Mouse (Mus musculus): ENCODE measurements around the gene Hspe1. TPM values are rescaled to one million over a fixed set of nuclear protein-coding genes. Genes with fewer than 3 reads are reported as not detected.
A peak's percentile ranks its signal among the peaks of the same experiment; 100 is the strongest.

Hspe1 gene
- total and polyA plus RNA-seq, 3 experiments, result 479 to 915 (median 667) TPM

GRCm38 (mm10) chr1:55087401-55087904, 479 bp upstream of the Hspe1 start:
- Histone ChIP-seq H3K79me2 (replicated peaks; ENCODE audit: control insufficient read depth, extremely low read depth, insufficient read depth, poor library complexity, severe bottlenecking) (peaks cover 71% of the 10 kb centered on the region), H3K9ac (ENCODE audit: insufficient read depth, low read depth) (peak overlapping the region; percentile 94), H3K4me3 (replicated peaks in 1 of 3; ENCODE audit: low read depth in 2 of 3, low read length in 2 of 3, poor library complexity in 1 of 3) (peak overlapping the region; percentile 95 to 100 (median 100)), H3K27me3 (replicated peaks) (no peaks in the 10 kb centered on the region), H3K27ac (ENCODE audit: insufficient read depth, low read depth) (peak overlapping the region; percentile 92), H3K4me1 (ENCODE audit: control insufficient read depth in 1 of 2, insufficient read depth in 2 of 2) (peaks cover 4 to 46% of the 10 kb centered on the region in 2 experiments; a peak in 3 of 4 replicates), H3K9me3 (replicated peaks; ENCODE audit: low read length) (peaks cover 3% of the 10 kb centered on the region), H3K4me2 (ENCODE audit: insufficient read depth, low read depth, poor library complexity, severe bottlenecking) (no peak overlapping the region), H3K36me3 (replicated peaks in 1 of 2; ENCODE audit: control insufficient read depth in 1 of 2, insufficient read depth in 1 of 2, low read length in 1 of 2) (peaks cover 34 to 56% of the 10 kb centered on the region in 2 experiments)
- TF ChIP-seq MAX (IDR thresholded peaks at IDR 0.05; ENCODE audit: low read length), result peak; percentile 51; the same call in 1 of the 2 replicates
- TF ChIP-seq NELFE (IDR thresholded peaks at IDR 0.05; ENCODE audit: low read depth, low read length), result peak; percentile 86
- TF ChIP-seq TCF12 (IDR thresholded peaks at IDR 0.05; ENCODE audit: low read depth, low read length), result 0 out of 2 replicates have a peak, but pooled peaks have one; percentile 71
- no peak for TF ChIP-seq MAFK (IDR thresholded peaks at IDR 0.05; ENCODE audit: insufficient replicate concordance, low read length)
- TF ChIP-seq BHLHE40 (IDR thresholded peaks at IDR 0.05; ENCODE audit: low read depth, low read length), result peak; percentile 62
- TF ChIP-seq EP300 (IDR thresholded peaks at IDR 0.05; ENCODE audit: low read length), result no peak
- no peak for TF ChIP-seq USF1 (IDR thresholded peaks at IDR 0.05; ENCODE audit: low read depth, low read length)
- TF ChIP-seq POLR2AphosphoS2 (IDR thresholded peaks at IDR 0.05; ENCODE audit: low read depth, low read length), result peak; percentile 39; the same call in 1 of the 2 replicates
- no peak for TF ChIP-seq HCFC1 (IDR thresholded peaks at IDR 0.05; ENCODE audit: low read depth, low read length)
- TF ChIP-seq POLR2A (IDR thresholded peaks at IDR 0.05; ENCODE audit: low read depth, low read length), result peak; percentile 75
- TF ChIP-seq MYC (IDR thresholded peaks at IDR 0.05; ENCODE audit: low read depth, low read length), result 0 out of 2 replicates have a peak, but pooled peaks have one; percentile 51
- TF ChIP-seq ZMIZ1 (IDR thresholded peaks at IDR 0.05; ENCODE audit: low read depth, low read length), result peak; percentile 80; the same call in 1 of the 2 replicates
- no peak for TF ChIP-seq CHD2 (IDR thresholded peaks at IDR 0.05; ENCODE audit: low read length)
- in situ Hi-C loops (cut with MboI; ENCODE audit: low pct_ligation_motif_present, low pct_unique_long_range_greater_than_20kb, low sequenced_read_pairs), result no loop called here
- peak; percentile 41 for DNase-seq (ENCODE audit: extremely low read depth)
- dilution Hi-C loops (cut with MboI; ENCODE audit: extremely low pct_ligation_motif_present, extremely low pct_unique_long_range_greater_than_20kb, low sequenced_read_pairs), result no loop called here

GRCm38 (mm10) chr1:55088611-55089497, 922 bp downstream of the Hspe1 start:
- H3K27me3 ChIP-seq (replicated peaks), result no peaks in the 10 kb centered on the region
- peak overlapping the region; percentile 87 to 100 (median 97) for H3K4me3 ChIP-seq (replicated peaks in 1 of 3; ENCODE audit: low read depth in 2 of 3, low read length in 2 of 3, poor library complexity in 1 of 3)
- dilution Hi-C loops (cut with MboI; ENCODE audit: extremely low pct_ligation_motif_present, extremely low pct_unique_long_range_greater_than_20kb, low sequenced_read_pairs) (no loop called here), in situ Hi-C loops (cut with MboI; ENCODE audit: low pct_ligation_motif_present, low pct_unique_long_range_greater_than_20kb, low sequenced_read_pairs) (no loop called here)
- H3K36me3 ChIP-seq (replicated peaks in 1 of 2; ENCODE audit: control insufficient read depth in 1 of 2, insufficient read depth in 1 of 2, low read length in 1 of 2), result peaks cover 21 to 51% of the 10 kb centered on the region in 2 experiments
- no peaks in the 10 kb centered on the region for H3K9me3 ChIP-seq (replicated peaks; ENCODE audit: low read length)
- H3K79me2 ChIP-seq (replicated peaks; ENCODE audit: control insufficient read depth, extremely low read depth, insufficient read depth, poor library complexity, severe bottlenecking), result peaks cover 57% of the 10 kb centered on the region
- H3K27ac ChIP-seq (ENCODE audit: insufficient read depth, low read depth), result peak overlapping the region; percentile 73
- peak overlapping the region; percentile 98 for H3K9ac ChIP-seq (ENCODE audit: insufficient read depth, low read depth)
- H3K4me1 ChIP-seq (ENCODE audit: control insufficient read depth in 1 of 2, insufficient read depth in 2 of 2), result peaks cover 4 to 35% of the 10 kb centered on the region in 2 experiments; a peak in 3 of 4 replicates
- H3K4me2 ChIP-seq (ENCODE audit: insufficient read depth, low read depth, poor library complexity, severe bottlenecking), result peak overlapping the region; percentile 99
- no peak for DNase-seq (ENCODE audit: extremely low read depth)
- TF ChIP-seq IRF4 (IDR thresholded peaks at IDR 0.05; ENCODE audit: low read depth, low read length), result no peak
- TF ChIP-seq USF1 (IDR thresholded peaks at IDR 0.05; ENCODE audit: low read depth, low read length), result no peak
- TF ChIP-seq MXI1 (IDR thresholded peaks at IDR 0.05; ENCODE audit: low read depth, low read length), result peak; percentile 55; the same call in 1 of the 2 replicates
